Mouse (Mus musculus) kidney, postnatal 36 days (tissue): ENCODE results near the gene Def6.
A peak's percentile ranks its signal among the peaks of the same experiment; 100 is the strongest.
"Not testable (repeated sequence)": the region's sequence is repeated elsewhere in the genome, so short reads cannot be mapped to it uniquely, and the experiment has no call there.

Experiments used
- DNase-seq, 2 experiments: peaks; one replicate each; pipeline ENCODE4 v3.0.0; 2021 to 2022; ENCODE audit warnings: mixed read lengths in 2 of 2

Def6 gene

GRCm38 (mm10) chr17:28209457-28210110 lies 2.0 kb downstream of the Def6 start:
- no peak for DNase-seq

GRCm38 (mm10) chr17:28211921-28212341 lies 4.4 kb downstream of the Def6 start:
- DNase-seq = no peak

GRCm38 (mm10) chr17:28212391-28212790 lies 4.8 kb downstream of the Def6 start:
- no peak for DNase-seq

GRCm38 (mm10) chr17:28213236-28213635 lies 5.7 kb downstream of the Def6 start:
- peak in 1 of 2 experiments; percentile 25 for DNase-seq

GRCm38 (mm10) chr17:28216791-28217190 lies 9.2 kb downstream of the Def6 start:
- no peak for DNase-seq

GRCm38 (mm10) chr17:28217721-28218649 lies 10.4 kb downstream of the Def6 start:
- DNase-seq = peak in 1 of 2 experiments; percentile 25

GRCm38 (mm10) chr17:28222463-28222862 lies 14.9 kb downstream of the Def6 start:
- DNase-seq = not testable (repeated sequence)

- DNase-seq = peak; percentile 98
Observed at GRCm38 (mm10) chr17:28223561-28224391, 16.2 kb downstream of the Def6 start.

GRCm38 (mm10) chr17:28224615-28225014 lies 17.0 kb downstream of the Def6 start:
- DNase-seq = no peak

GRCm38 (mm10) chr17:28226014-28226413 lies 18.4 kb downstream of the Def6 start:
- DNase-seq = peak; percentile 93 to 98

GRCm38 (mm10) chr17:28230486-28230885 lies 22.9 kb downstream of the Def6 start:
- no peak for DNase-seq

GRCm38 (mm10) chr17:28231026-28231736 lies 23.6 kb downstream of the Def6 start:
- DNase-seq = no peak

GRCm38 (mm10) chr17:28232475-28233060 lies 25.0 kb downstream of the Def6 start, which contains the start of gene Ppard:
Gene Ppard, plus strand, starts transcription at chr17:28232700.
- DNase-seq = peak; percentile 99 to 100

- peak; percentile 29 to 56 for DNase-seq
Observed at GRCm38 (mm10) chr17:28233091-28233731, 25.6 kb downstream of the Def6 start.

GRCm38 (mm10) chr17:28234641-28235040 lies 27.1 kb downstream of the Def6 start:
- DNase-seq = no peak

- no peak for DNase-seq
Observed at GRCm38 (mm10) chr17:28235982-28236635, 28.5 kb downstream of the Def6 start.

- DNase-seq = no peak
Observed at GRCm38 (mm10) chr17:28236636-28237015, 29.0 kb downstream of the Def6 start.

GRCm38 (mm10) chr17:28237362-28237761 lies 29.8 kb downstream of the Def6 start:
- no peak for DNase-seq

- no peak for DNase-seq
Observed at GRCm38 (mm10) chr17:28237874-28238273, 30.3 kb downstream of the Def6 start.

- DNase-seq = peak; percentile 35 to 57
Observed at GRCm38 (mm10) chr17:28240846-28241245, 33.3 kb downstream of the Def6 start.

GRCm38 (mm10) chr17:28242296-28242695 lies 34.7 kb downstream of the Def6 start:
- no peak for DNase-seq
